Mouse (Mus musculus) kidney, adult 2 months (tissue): ENCODE measurements at regions not wholly inside any gene's neighbourhood (a gene's known extent, or its start where the extent isn't known, plus 50 kb on each side); places are given as distances from the start of the nearest gene placed in this dataset.

Experiments used
- DNase-seq: peaks from one replicate; pipeline ENCODE4 v3.0.0; 2021
- H3K27ac ChIP-seq: fragments of 200-500 bp; 2 replicates; pipeline ENCODE4 v1.5.1; 2012; ENCODE audit warnings: low read depth, low read length, control low read depth, inconsistent platforms; ENCODE audit not compliant: insufficient read depth
- H3K27me3 ChIP-seq: fragments of 200-500 bp; replicated peaks from 2 replicates; pipeline ENCODE4 v1.6.1; 2012; ENCODE audit warnings: mild to moderate bottlenecking, moderate library complexity, low read length, inconsistent platforms; ENCODE audit not compliant: control insufficient read depth, insufficient read depth
- H3K36me3 ChIP-seq: fragments of 200-500 bp; 2 replicates; pipeline ENCODE4 v1.6.1; 2012; ENCODE audit warnings: mild to moderate bottlenecking, moderate library complexity, low read length, inconsistent platforms; ENCODE audit not compliant: control insufficient read depth, insufficient read depth
- H3K4me1 ChIP-seq: fragments of 200-500 bp; 2 replicates; pipeline ENCODE4 v1.6.1; 2011; ENCODE audit warnings: low read length; ENCODE audit not compliant: control insufficient read depth, insufficient read depth
- H3K4me3 ChIP-seq: fragments of 200-500 bp; 2 replicates; pipeline ENCODE4 v1.5.1; 2011; ENCODE audit warnings: mild to moderate bottlenecking, low read depth, low read length, control low read depth; ENCODE audit not compliant: insufficient read depth
- CTCF ChIP-seq: fragments of 200-500 bp; conservative IDR thresholded peaks from 2 replicates; pipeline ENCODE4 v1.5.1; 2011; ENCODE audit warnings: low read depth, mild to moderate bottlenecking, control low read depth, low read length, moderate library complexity, mixed read lengths; ENCODE audit not compliant: insufficient read depth, insufficient read length
- POLR2A ChIP-seq: fragments of 200-500 bp; IDR thresholded peaks from one replicate; pipeline ENCODE4 v1.6.1; 2011; ENCODE audit warnings: low read depth, low read length, control low read depth
- WGBS: fragments of 180-500 bp; shearing (Covaris S2); methylation state at CpG from one replicate; pipeline ENCODE4 v1.1.7; 2018; 5-methylcytosine and 5-hydroxymethylcytosine counted together

- Histone ChIP-seq H3K36me3 (no peaks in the 10 kb centered on the region), H3K4me1 (no peaks in the 10 kb centered on the region), H3K27me3 (no peaks in the 10 kb centered on the region), H3K27ac (no peak overlapping the region), H3K4me3 (no peak overlapping the region)
- 57% methylated on average over 4 of the region's 4 CpGs for WGBS
- TF ChIP-seq CTCF (no peak), POLR2A (no peak)
- DNase-seq = no peak
Measured at GRCm38 (mm10) chr12:70616049-70616448, 163.2 kb downstream of the Tmx1 start.

- no peaks in the 10 kb centered on the region for H3K4me1 ChIP-seq
- DNase-seq = no peak
- no peaks in the 10 kb centered on the region for H3K27me3 ChIP-seq
- H3K27ac ChIP-seq = no peak overlapping the region
- H3K4me3 ChIP-seq = no peak overlapping the region
- 22% methylated on average over 4 of the region's 4 CpGs for WGBS
- no peaks in the 10 kb centered on the region for H3K36me3 ChIP-seq
- TF ChIP-seq POLR2A (no peak), CTCF (no peak)
Measured at GRCm38 (mm10) chr12:70616487-70616886, 163.6 kb downstream of the Tmx1 start.

GRCm38 (mm10) chr12:70617024-70617423 is 164.1 kb downstream of the Tmx1 start:
- no peaks in the 10 kb centered on the region for H3K4me1 ChIP-seq
- no peak for DNase-seq
- no peaks in the 10 kb centered on the region for H3K27me3 ChIP-seq
- H3K36me3 ChIP-seq = no peaks in the 10 kb centered on the region
- TF ChIP-seq CTCF (no peak), POLR2A (no peak)
- WGBS = 67% methylated on average over 1 of the region's 1 CpGs
- H3K27ac ChIP-seq = no peak overlapping the region
- H3K4me3 ChIP-seq = no peak overlapping the region

- H3K27me3 ChIP-seq = no peaks in the 10 kb centered on the region
- 67% methylated on average over 3 of the region's 3 CpGs for WGBS
- H3K4me3 ChIP-seq = no peak overlapping the region
- H3K36me3 ChIP-seq = no peaks in the 10 kb centered on the region
- TF ChIP-seq POLR2A (no peak), CTCF (no peak)
- H3K27ac ChIP-seq = no peak overlapping the region
- H3K4me1 ChIP-seq = no peaks in the 10 kb centered on the region
- no peak for DNase-seq
Measured at GRCm38 (mm10) chr12:70617979-70618378, 165.1 kb downstream of the Tmx1 start.

- H3K4me1 ChIP-seq = no peaks in the 10 kb centered on the region
- 89% methylated on average over 2 of the region's 2 CpGs for WGBS
- no peak for DNase-seq
- no peaks in the 10 kb centered on the region for H3K36me3 ChIP-seq
- TF ChIP-seq POLR2A (no peak), CTCF (no peak)
- no peak overlapping the region for H3K27ac ChIP-seq
- H3K4me3 ChIP-seq = no peak overlapping the region
- H3K27me3 ChIP-seq = no peaks in the 10 kb centered on the region
Measured at GRCm38 (mm10) chr12:70619436-70619835, 166.5 kb downstream of the Tmx1 start.

GRCm38 (mm10) chr12:70622019-70622418 is 169.1 kb downstream of the Tmx1 start:
- Histone ChIP-seq H3K36me3 (no peaks in the 10 kb centered on the region), H3K27ac (no peak overlapping the region), H3K27me3 (no peaks in the 10 kb centered on the region), H3K4me1 (no peaks in the 10 kb centered on the region), H3K4me3 (no peak overlapping the region)
- TF ChIP-seq CTCF = no peak
- TF ChIP-seq POLR2A = no peak
- DNase-seq = no peak
- 75% methylated on average over 4 of the region's 4 CpGs for WGBS

- H3K36me3 ChIP-seq = no peaks in the 10 kb centered on the region
- H3K4me3 ChIP-seq = no peak overlapping the region
- H3K27me3 ChIP-seq = no peaks in the 10 kb centered on the region
- no peaks in the 10 kb centered on the region for H3K4me1 ChIP-seq
- whole genome bisulfite sequencing = 64% methylated on average over 9 of the region's 9 CpGs
- TF ChIP-seq POLR2A (no peak), CTCF (no peak)
- H3K27ac ChIP-seq = no peak overlapping the region
- DNase-seq = no peak
Measured at GRCm38 (mm10) chr12:70624298-70624980, 171.5 kb downstream of the Tmx1 start.

GRCm38 (mm10) chr12:70627638-70628037 is 174.7 kb downstream of the Tmx1 start:
- Histone ChIP-seq H3K36me3 (no peaks in the 10 kb centered on the region), H3K27ac (no peak overlapping the region), H3K27me3 (no peaks in the 10 kb centered on the region), H3K4me3 (no peak overlapping the region), H3K4me1 (no peaks in the 10 kb centered on the region)
- TF ChIP-seq CTCF = no peak
- TF ChIP-seq POLR2A = no peak
- 72% methylated on average over 7 of the region's 7 CpGs for WGBS
- DNase-seq = no peak
